9 mouse cellular contexts compared by ENCODE assay signal in genomic region chr6:64730030-64730429, GRCm38 (mm10). TPM values are rescaled to one million over a fixed set of nuclear protein-coding genes. Genes with fewer than 3 reads are reported as not detected.
DNase-seq lines count a peak whose midpoint lies in the region; ATAC-seq and TF ChIP-seq lines count a peak whose summit lies in the region.
"Had no signal": no experiment of that assay in that cellular context is flagged by ENCODE, and none has a peak within 500 bp of the region (broad histone marks: within the 10 kb centered on the region; RNA-seq: fewer than 3 reads in every experiment).

No protein-coding gene starts in this region.

- H3K4me2 ChIP-seq in heart, postnatal 0 days (ENCODE audit: low read depth, low read length), result peak overlapping the region; percentile 87
- H3K4me2 ChIP-seq in hindbrain, embryonic 12.5 days (replicated peaks), result peak overlapping the region; percentile 76
- H3K4me2 ChIP-seq in midbrain, embryonic 13.5 days (replicated peaks), result peak overlapping the region; percentile 79

- TF ChIP-seq EP300 in heart, postnatal 0 days (IDR thresholded peaks at IDR 0.05; ENCODE audit: low read depth), result no peak

- no peak overlapping the region for H3K27ac ChIP-seq in heart, postnatal 0 days (ENCODE audit: low read depth)
- H3K27ac ChIP-seq in embryonic facial prominence, embryonic 10.5 days (replicated peaks), result no peak overlapping the region
- 0 out of 2 replicates have a peak overlapping the region, but pooled peaks have one; percentile 30 for H3K27ac ChIP-seq in hindbrain, embryonic 12.5 days
- no peak overlapping the region for H3K27ac ChIP-seq in midbrain, embryonic 13.5 days

- ATAC-seq in heart, postnatal 0 days (ENCODE audit: insufficient read depth, low read depth), result no peak
- peak; percentile 1 for ATAC-seq in hindbrain, embryonic 12.5 days (ENCODE audit: low FRiP score)
- ATAC-seq in midbrain, embryonic 13.5 days, result 0 out of 2 replicates have a peak, but pooled peaks have one; percentile 5
- ATAC-seq in activated CD4-positive, CD25-positive, alpha-beta regulatory T cell, adult 4 months, result no peak

- H3K36me3 ChIP-seq in heart, postnatal 0 days (replicated peaks; ENCODE audit: control insufficient read depth, insufficient read depth, low read length), result no peaks in the 10 kb centered on the region
- no peaks in the 10 kb centered on the region for H3K36me3 ChIP-seq in embryonic facial prominence, embryonic 10.5 days (replicated peaks)
- no peaks in the 10 kb centered on the region for H3K36me3 ChIP-seq in hindbrain, embryonic 12.5 days
- no peaks in the 10 kb centered on the region for H3K36me3 ChIP-seq in midbrain, embryonic 13.5 days

- H3K4me1 ChIP-seq in heart, postnatal 0 days (ENCODE audit: control insufficient read depth, insufficient read depth), result no peaks in the 10 kb centered on the region; the same call in 1 of the 2 replicates
- peaks cover 37% of the 10 kb centered on the region for H3K4me1 ChIP-seq in embryonic facial prominence, embryonic 10.5 days
- H3K4me1 ChIP-seq in hindbrain, embryonic 12.5 days, result peaks cover 39% of the 10 kb centered on the region
- peaks cover 42% of the 10 kb centered on the region for H3K4me1 ChIP-seq in midbrain, embryonic 13.5 days (replicated peaks)

- peak overlapping the region; percentile 54 for H3K4me3 ChIP-seq in heart, postnatal 0 days (ENCODE audit: low read depth, low read length)
- peak overlapping the region; percentile 57 for H3K4me3 ChIP-seq in embryonic facial prominence, embryonic 10.5 days
- peak overlapping the region; percentile 43 for H3K4me3 ChIP-seq in hindbrain, embryonic 12.5 days
- peak overlapping the region; percentile 47 for H3K4me3 ChIP-seq in midbrain, embryonic 13.5 days (replicated peaks)

- no peak overlapping the region for H3K9ac ChIP-seq in heart, postnatal 0 days (replicated peaks; ENCODE audit: low read depth, low read length)
- peak overlapping the region; percentile 38; the same call in 1 of the 2 replicates for H3K9ac ChIP-seq in hindbrain, embryonic 12.5 days
- no peak overlapping the region; the same call in 1 of the 2 replicates for H3K9ac ChIP-seq in midbrain, embryonic 13.5 days (replicated peaks)

- DNase-seq in heart, postnatal 0 days (ENCODE audit: low spot score), result no peak
- no peak for DNase-seq in heart, adult 18-20 months
- DNase-seq in embryonic facial prominence, embryonic 10.5 days (ENCODE audit: low spot score), result no peak
- no peak for DNase-seq in layer of hippocampus, adult 11-12 months (ENCODE audit: low spot score)
- DNase-seq in adrenal gland, adult (ENCODE audit: inconsistent age in 2 of 2, low spot score in 1 of 2), result no peak

- 2% methylated on average over 19 of the region's 19 CpGs for WGBS in heart, postnatal 0 days
- WGBS in embryonic facial prominence, embryonic 10.5 days, result under 1% methylated on average over 19 of the region's 19 CpGs
- under 1% methylated on average over 19 of the region's 19 CpGs for WGBS in hindbrain, embryonic 12.5 days
- under 1% methylated on average over 18 of the region's 19 CpGs for WGBS in midbrain, embryonic 13.5 days

- TF ChIP-seq CTCF in heart, postnatal 0 days (IDR thresholded peaks at IDR 0.05; ENCODE audit: low read depth), result no peak

- peaks cover 79% of the 10 kb centered on the region for H3K27me3 ChIP-seq in heart, postnatal 0 days (ENCODE audit: control insufficient read depth, insufficient read depth, low read length)
- peaks cover 92% of the 10 kb centered on the region for H3K27me3 ChIP-seq in embryonic facial prominence, embryonic 10.5 days (replicated peaks; ENCODE audit: low read depth, poor library complexity, severe bottlenecking)
- peaks cover 74% of the 10 kb centered on the region for H3K27me3 ChIP-seq in hindbrain, embryonic 12.5 days
- peaks cover 85% of the 10 kb centered on the region for H3K27me3 ChIP-seq in midbrain, embryonic 13.5 days

- no peaks in the 10 kb centered on the region for H3K9me3 ChIP-seq in heart, postnatal 0 days (replicated peaks; ENCODE audit: control insufficient read depth, low read length)
- H3K9me3 ChIP-seq in embryonic facial prominence, embryonic 10.5 days, result no peaks in the 10 kb centered on the region
- no peaks in the 10 kb centered on the region for H3K9me3 ChIP-seq in hindbrain, embryonic 12.5 days (replicated peaks)
- H3K9me3 ChIP-seq in midbrain, embryonic 13.5 days, result no peaks in the 10 kb centered on the region

RNA-seq across cellular contexts. Expression of gene Atoh1, which starts 1.1 kb away (rescaled TPM):
- not detected in 2 replicates for total RNA-seq in heart, postnatal 0 days (2014; rRNA removed; ENCODE audit: low replicate concordance)
- polyA plus RNA-seq in heart, postnatal 0 days (2015; fragmentation: Nextera tagmentation; extraction: Ambion mirVana), result not detected in 2 replicates
- not detected for total RNA-seq in heart, adult 18-20 months (2021)
- 1.1 and 2.9 TPM in 2 replicates for polyA plus RNA-seq in embryonic facial prominence, embryonic 10.5 days (2016; fragmentation: Nextera tagmentation; extraction: Ambion mirVana)
- 17.7 and 18.3 TPM in 2 replicates for polyA plus RNA-seq in hindbrain, embryonic 12.5 days (2016; fragmentation: Nextera tagmentation; extraction: Ambion mirVana)
- 1.6 and 1.8 TPM in 2 replicates for polyA plus RNA-seq in midbrain, embryonic 13.5 days (2015; fragmentation: Nextera tagmentation; extraction: Ambion mirVana)
- not detected for polyA plus RNA-seq in activated CD4-positive, CD25-positive, alpha-beta regulatory T cell, adult 4 months (2017; shearing (Covaris generic))
- total RNA-seq: left cerebral cortex, postnatal 36 days had no signal

Comparison
In these comparisons a context has a peak if more than half of its experiments do, and no peak if none do; other contexts are left out.
1. ATAC-seq: peak in hindbrain, embryonic 12.5 days (single experiment) and midbrain, embryonic 13.5 days (single experiment); none in heart, postnatal 0 days (single experiment) and activated CD4-positive, CD25-positive, alpha-beta regulatory T cell, adult 4 months (single experiment).
2. Peak in every context shown above with its lines, with median percentiles within 50 percentile points of each other: H3K4me2 ChIP-seq and H3K4me3 ChIP-seq.